Mouse (Mus musculus) heart, embryonic 11.5 days (tissue): ENCODE measurements around the gene Stk11. TPM values are rescaled to one million over a fixed set of nuclear protein-coding genes. Genes with fewer than 3 reads are reported as not detected.
A peak's percentile ranks its signal among the peaks of the same experiment; 100 is the strongest.

ENCODE experiments used
- ATAC-seq: fragments of 200-750 bp; cut with Nextera tagmentation; replicated peaks from 2 replicates; pipeline ENCODE4 v1.8.0; 2017; ENCODE audit warnings: moderate library complexity; ENCODE audit not compliant: insufficient number of reproducible peaks, low FRiP score, low TSS enrichment
- H3K27ac ChIP-seq: fragments of 300-500 bp; sonication (generic); 2 replicates; pipeline ENCODE4 v1.5.1; 2014; ENCODE audit warnings: mild to moderate bottlenecking, low read depth, low read length
- H3K27me3 ChIP-seq: fragments of 300-500 bp; sonication (generic); 2 replicates; pipeline ENCODE4 v1.6.1; 2014; ENCODE audit warnings: mild to moderate bottlenecking, low read length, mixed read lengths; ENCODE audit not compliant: control insufficient read depth, insufficient read depth
- H3K36me3 ChIP-seq: fragments of 300-500 bp; sonication (generic); 2 replicates; pipeline ENCODE4 v1.6.1; 2014; ENCODE audit warnings: mild to moderate bottlenecking, low read length, moderate library complexity, mixed read lengths; ENCODE audit not compliant: control insufficient read depth, insufficient read depth
- H3K4me1 ChIP-seq: fragments of 300-500 bp; sonication (generic); 2 replicates; pipeline ENCODE4 v1.6.1; 2014; ENCODE audit warnings: low read length; ENCODE audit not compliant: control insufficient read depth, insufficient read depth
- H3K4me2 ChIP-seq: fragments of 300-500 bp; sonication (generic); 2 replicates; pipeline ENCODE4 v1.6.1; 2014; ENCODE audit warnings: mild to moderate bottlenecking, moderate library complexity
- H3K4me3 ChIP-seq: fragments of 300-500 bp; sonication (generic); 2 replicates; pipeline ENCODE4 v1.5.1; 2014; ENCODE audit warnings: low read depth, low read length
- H3K9ac ChIP-seq: fragments of 300-500 bp; sonication (generic); 2 replicates; pipeline ENCODE4 v1.6.1; 2014; ENCODE audit warnings: mild to moderate bottlenecking, low read depth, low read length, moderate library complexity
- H3K9me3 ChIP-seq: fragments of 300-500 bp; sonication (generic); replicated peaks from 2 replicates; pipeline ENCODE4 v1.6.1; 2016; ENCODE audit warnings: low read length; ENCODE audit not compliant: control insufficient read depth
- WGBS: fragments of 180-500 bp; shearing (Covaris S2); extraction: QIAGEN DNeasy Blood & Tissue Kit; methylation state at CpG from one replicate; pipeline ENCODE4 v1.1.7; 2014; ENCODE audit not compliant: insufficient replicate concordance; 5-methylcytosine and 5-hydroxymethylcytosine counted together
- polyA plus RNA-seq: library from polyadenylated mRNA; unstranded; fragments of >200 nt; fragmentation: Nextera tagmentation; extraction: Ambion mirVana; gene quantifications from 2 replicates; pipeline ENCODE4 v1.2.1, GENCODE M21; 2014

Stk11 gene
- polyA plus RNA-seq, 1 experiment from 2014 or later = 20.0 TPM

DNA sequence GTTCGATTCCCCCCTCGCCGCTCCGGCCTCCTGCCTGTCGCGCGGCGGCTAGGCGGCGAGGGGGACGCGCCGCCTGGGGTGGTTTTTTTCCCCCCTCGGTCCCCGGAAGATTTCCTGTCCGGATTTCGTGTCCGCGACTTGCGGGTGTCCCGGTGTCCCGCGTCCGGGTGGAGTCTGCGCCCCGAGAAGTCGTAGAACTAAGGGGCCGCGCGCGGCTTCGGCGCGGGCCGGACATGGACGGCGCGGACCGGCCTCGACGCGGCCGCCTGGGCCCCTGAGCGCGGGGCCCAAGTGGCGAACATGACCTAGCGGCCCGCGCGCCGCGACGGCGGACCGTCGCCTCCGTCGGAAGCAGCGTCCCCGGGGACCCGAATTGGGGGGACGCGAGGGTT lies 337 bp downstream of the Stk11 start:
- Histone ChIP-seq H3K4me2 (peak overlapping the region; percentile 96), H3K4me3 (peak overlapping the region; percentile 94), H3K27ac (peak overlapping the region; percentile 83), H3K9ac (peak overlapping the region; percentile 94), H3K27me3 (no peaks in the 10 kb centered on the region), H3K9me3 (no peaks in the 10 kb centered on the region), H3K36me3 (0 out of 2 replicates have a peak, but pooled peaks cover 2% of the 10 kb centered on the region), H3K4me1 (peaks cover 24% of the 10 kb centered on the region)
- WGBS = under 1% methylated on average over 63 of the region's 63 CpGs
- ATAC-seq = no peak

DNA sequence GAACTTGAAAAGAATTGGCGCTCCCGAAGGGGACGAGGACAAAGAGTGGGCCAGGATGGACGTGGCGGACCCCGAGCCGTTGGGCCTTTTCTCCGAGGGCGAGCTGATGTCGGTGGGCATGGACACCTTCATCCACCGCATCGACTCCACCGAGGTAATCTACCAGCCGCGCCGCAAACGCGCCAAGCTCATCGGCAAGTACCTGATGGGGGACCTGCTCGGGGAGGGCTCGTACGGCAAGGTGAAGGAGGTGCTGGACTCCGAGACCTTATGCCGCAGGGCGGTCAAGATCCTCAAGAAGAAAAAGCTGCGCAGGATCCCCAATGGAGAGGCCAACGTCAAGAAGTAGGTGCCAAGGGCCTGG lies 942 bp downstream of the Stk11 start:
- Histone ChIP-seq H3K4me3 (peak overlapping the region; percentile 94), H3K4me1 (peaks cover 24% of the 10 kb centered on the region)
- ATAC-seq = no peak

DNA sequence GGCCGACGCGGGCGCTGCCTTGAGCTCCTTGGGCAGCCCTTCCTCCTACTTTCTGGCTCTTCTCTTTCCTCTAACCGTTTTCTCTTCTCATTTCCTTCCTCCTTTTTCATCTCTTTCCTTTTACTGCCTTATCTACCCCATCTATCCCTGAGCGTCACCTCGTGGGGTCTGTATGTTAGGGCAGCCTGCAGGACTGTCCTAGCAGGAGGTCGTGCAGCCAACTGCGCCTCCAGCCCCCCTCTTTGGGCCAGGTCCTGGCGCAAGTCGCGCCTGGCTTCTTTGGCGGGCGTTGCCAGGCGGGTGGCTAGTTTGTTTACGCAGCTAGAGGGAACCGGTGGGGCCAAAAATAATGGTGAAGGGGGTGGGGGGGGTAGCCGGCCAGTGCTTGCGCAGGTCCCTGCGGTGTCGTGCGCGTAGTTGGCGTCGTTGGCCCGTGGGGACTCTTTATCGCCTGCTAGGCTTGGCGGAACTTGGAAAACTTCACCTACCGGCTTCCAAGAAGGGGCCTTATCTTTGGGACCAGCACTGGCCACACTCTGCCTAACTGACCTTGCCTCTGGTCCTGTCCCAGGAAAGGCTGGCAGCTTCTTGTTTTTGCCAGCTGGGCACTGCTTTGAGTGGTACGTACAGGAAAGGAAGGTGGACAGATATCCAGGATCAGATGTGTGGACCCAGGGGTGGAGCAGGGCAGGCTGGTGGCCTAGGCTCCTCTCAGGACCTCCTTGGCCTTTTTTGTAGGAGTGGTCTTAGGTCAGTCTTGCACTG lies 1.5 kb downstream of the Stk11 start:
- Histone ChIP-seq H3K4me3 (peak overlapping the region; percentile 94), H3K36me3 (peaks cover 7% of the 10 kb centered on the region; the same call in 1 of the 2 replicates), H3K4me1 (peaks cover 24% of the 10 kb centered on the region), H3K9me3 (no peaks in the 10 kb centered on the region), H3K4me2 (peak overlapping the region; percentile 96), H3K27me3 (no peaks in the 10 kb centered on the region), H3K9ac (peak overlapping the region; percentile 94), H3K27ac (peak overlapping the region; percentile 73)
- WGBS = 3% methylated on average over 30 of the region's 30 CpGs
- ATAC-seq = no peak

More for the DNA sequence above, 942 bp downstream of the Stk11 start:
- Histone ChIP-seq H3K9me3 (no peaks in the 10 kb centered on the region), H3K9ac (peak overlapping the region; percentile 94), H3K36me3 (0 out of 2 replicates have a peak, but pooled peaks cover 2% of the 10 kb centered on the region), H3K27ac (peak overlapping the region; percentile 73), H3K4me2 (peak overlapping the region; percentile 96), H3K27me3 (no peaks in the 10 kb centered on the region)
- WGBS = under 1% methylated on average over 27 of the region's 27 CpGs

DNA sequence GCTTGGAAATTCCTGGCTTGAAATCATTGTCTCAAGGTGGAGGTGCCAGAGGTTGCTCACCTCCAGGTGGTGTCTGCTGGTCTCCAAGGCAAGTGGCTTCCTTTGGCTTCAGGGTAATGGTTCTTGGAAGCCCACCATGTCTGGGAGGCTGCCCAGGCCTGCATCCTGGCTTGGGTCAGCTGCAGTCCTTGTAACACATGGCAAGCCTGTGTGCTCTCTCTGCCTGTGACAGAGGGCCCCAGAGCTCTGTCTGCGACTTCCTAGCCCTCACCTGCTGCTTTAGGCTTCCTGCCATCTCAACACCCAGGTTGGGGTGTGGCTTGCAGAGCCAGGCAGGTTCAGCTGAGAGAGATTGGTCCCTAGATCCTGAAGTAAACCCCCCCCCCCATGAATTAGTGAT lies 2.1 kb downstream of the Stk11 start:
- H3K9me3 ChIP-seq = no peaks in the 10 kb centered on the region
- peak overlapping the region; percentile 94 for H3K4me3 ChIP-seq
- peaks cover 24% of the 10 kb centered on the region for H3K4me1 ChIP-seq
- H3K36me3 ChIP-seq = peaks cover 8% of the 10 kb centered on the region; the same call in 1 of the 2 replicates
- H3K27me3 ChIP-seq = no peaks in the 10 kb centered on the region
- H3K9ac ChIP-seq = peak overlapping the region; percentile 94
- no peak for ATAC-seq
- H3K27ac ChIP-seq = peak overlapping the region; percentile 73
- 59% methylated on average over 1 of the region's 1 CpGs for WGBS
- peak overlapping the region; percentile 96 for H3K4me2 ChIP-seq

DNA sequence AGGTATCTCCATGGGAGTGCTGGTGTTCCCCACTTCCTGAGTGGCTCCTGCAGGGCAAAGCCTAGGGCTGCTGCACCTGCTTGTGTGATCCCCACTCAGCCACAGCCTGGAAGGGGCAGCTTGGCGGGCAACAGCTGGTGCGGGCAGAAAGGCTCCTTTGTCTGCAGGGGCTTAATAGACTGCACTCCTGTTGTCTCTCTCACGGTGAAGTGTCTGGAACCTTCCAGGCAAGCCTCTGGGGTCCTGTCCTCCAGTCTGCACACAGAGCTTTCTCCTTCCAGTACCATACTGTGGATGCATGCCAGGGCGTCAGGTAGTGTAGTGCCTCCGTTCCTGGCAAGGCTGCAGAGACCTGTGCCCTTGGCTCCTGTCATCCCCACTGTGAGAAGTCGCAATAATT lies 2.9 kb downstream of the Stk11 start:
- no peak for ATAC-seq
- peaks cover 8% of the 10 kb centered on the region; the same call in 1 of the 2 replicates for H3K36me3 ChIP-seq
- H3K27me3 ChIP-seq = no peaks in the 10 kb centered on the region
- H3K27ac ChIP-seq = no peak overlapping the region
- H3K9ac ChIP-seq = peak overlapping the region; percentile 44
- H3K4me2 ChIP-seq = peak overlapping the region; percentile 96
- 90% methylated on average over 6 of the region's 6 CpGs for WGBS
- peak overlapping the region; percentile 94; the same call in 1 of the 2 replicates for H3K4me3 ChIP-seq
- no peaks in the 10 kb centered on the region for H3K9me3 ChIP-seq
- peaks cover 24% of the 10 kb centered on the region for H3K4me1 ChIP-seq

DNA sequence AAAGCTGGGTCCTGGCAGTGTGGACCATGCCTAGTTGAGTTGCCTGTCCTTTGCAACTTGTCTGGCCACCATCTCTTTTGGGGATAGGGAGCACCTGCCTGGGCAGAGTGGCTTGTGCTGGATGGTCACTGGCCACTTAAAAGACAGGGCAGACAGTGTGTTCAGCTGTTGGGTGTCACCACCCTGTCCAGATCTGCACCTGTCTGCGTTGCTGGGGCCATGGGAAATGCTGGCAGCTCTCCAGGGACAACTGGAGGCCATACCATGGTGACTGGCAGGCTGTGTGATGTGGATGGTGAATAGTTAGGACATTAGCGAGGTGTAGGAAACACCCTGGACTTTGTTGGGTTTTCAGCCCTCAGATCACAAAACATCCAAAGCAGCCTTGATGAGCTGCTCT lies 4.5 kb downstream of the Stk11 start:
- Histone ChIP-seq H3K36me3 (peaks cover 13% of the 10 kb centered on the region), H3K9me3 (no peaks in the 10 kb centered on the region), H3K4me3 (no peak overlapping the region), H3K9ac (no peak overlapping the region), H3K27ac (no peak overlapping the region), H3K27me3 (no peaks in the 10 kb centered on the region), H3K4me2 (0 out of 2 replicates have a peak overlapping the region, but pooled peaks have one; percentile 4), H3K4me1 (peaks cover 26% of the 10 kb centered on the region)
- no peak for ATAC-seq
- 73% methylated on average over 2 of the region's 2 CpGs for WGBS

DNA sequence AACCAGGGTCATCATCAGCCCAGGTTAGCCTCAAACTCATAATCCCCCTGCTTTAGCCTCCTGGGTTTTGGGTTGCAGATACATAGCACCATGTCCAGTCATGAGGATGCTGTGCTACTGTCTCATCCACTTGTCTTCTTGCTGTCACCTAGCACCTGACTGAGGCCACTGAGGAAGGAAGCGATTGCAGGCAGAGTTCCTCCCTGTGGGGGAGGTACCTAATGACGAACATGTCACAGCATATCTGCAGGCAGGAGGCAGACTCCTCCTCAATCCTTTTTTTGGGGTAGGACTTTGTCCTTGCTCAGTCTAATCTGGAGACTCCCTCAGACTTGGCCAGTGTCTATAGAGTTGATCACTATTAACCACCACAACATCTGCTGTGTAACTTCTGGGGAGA lies 6.0 kb downstream of the Stk11 start:
- peaks cover 26% of the 10 kb centered on the region for H3K4me1 ChIP-seq
- ATAC-seq = no peak

DNA sequence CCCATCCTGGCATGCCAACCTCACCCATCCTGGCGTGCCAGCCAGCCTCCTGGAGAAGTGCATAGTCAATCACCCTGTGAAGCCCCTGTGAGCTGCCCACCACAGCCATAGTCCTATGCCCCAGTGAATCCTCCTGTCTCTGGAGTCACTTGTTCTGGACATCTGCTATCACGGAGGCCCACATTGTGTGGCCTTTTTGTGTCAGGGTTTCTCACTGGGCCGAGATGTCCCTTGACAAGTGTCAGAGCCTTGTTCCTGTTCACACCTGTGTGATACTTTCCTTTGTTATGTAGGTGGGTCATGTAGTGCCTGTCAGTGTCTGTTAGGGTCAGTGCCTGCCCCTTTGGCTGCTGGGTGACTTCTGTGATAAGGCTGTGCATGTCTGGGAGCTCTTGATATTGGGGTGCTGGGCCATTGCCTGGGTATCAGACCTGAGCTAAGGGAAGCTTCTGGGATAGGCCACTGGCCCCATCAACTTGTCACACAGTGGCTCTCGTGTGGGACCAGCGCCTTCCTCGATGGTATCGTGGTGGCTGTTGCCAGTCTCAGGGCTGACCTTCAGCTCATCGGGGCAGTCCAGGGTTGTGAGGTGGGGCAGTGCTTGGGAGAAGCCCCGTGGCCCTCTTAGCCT lies 8.4 kb downstream of the Stk11 start:
- Histone ChIP-seq H3K4me1 (peaks cover 6% of the 10 kb centered on the region), H3K9me3 (no peaks in the 10 kb centered on the region), H3K9ac (0 out of 2 replicates have a peak overlapping the region, but pooled peaks have one; percentile 46), H3K36me3 (peaks cover 41% of the 10 kb centered on the region), H3K27ac (no peak overlapping the region), H3K4me2 (no peak overlapping the region), H3K27me3 (no peaks in the 10 kb centered on the region), H3K4me3 (no peak overlapping the region)
- ATAC-seq = no peak
- WGBS = 87% methylated on average over 9 of the region's 9 CpGs

More for the DNA sequence above, 6.0 kb downstream of the Stk11 start:
- Histone ChIP-seq H3K27me3 (no peaks in the 10 kb centered on the region), H3K36me3 (peaks cover 24% of the 10 kb centered on the region), H3K9me3 (no peaks in the 10 kb centered on the region), H3K9ac (no peak overlapping the region), H3K4me3 (no peak overlapping the region), H3K4me2 (no peak overlapping the region), H3K27ac (no peak overlapping the region)
- WGBS = 74% methylated on average over 2 of the region's 2 CpGs
